Mouse (Mus musculus) small intestine, adult 2 months (tissue): ENCODE results near the gene Ppara.

ENCODE experiments used
- CTCF ChIP-seq: fragments of 200-500 bp; IDR thresholded peaks from 2 replicates; pipeline ENCODE4 v1.5.1; 2012; ENCODE audit warnings: low read depth, mild to moderate bottlenecking, control low read depth, inconsistent platforms, low read length, moderate library complexity, mixed read lengths; ENCODE audit not compliant: insufficient replicate concordance, insufficient read length; ENCODE audit errors: extremely low read depth
- POLR2A ChIP-seq: fragments of 200-500 bp; IDR thresholded peaks from 2 replicates; pipeline ENCODE4 v1.6.1; 2012; ENCODE audit warnings: low read depth, mild to moderate bottlenecking, control low read depth, inconsistent platforms, low read length, moderate library complexity

- TF ChIP-seq POLR2A (no peak), CTCF (no peak)
Observed at GRCm38 (mm10) chr15:85701128-85701930, 33.5 kb upstream of the Ppara start.
